Comparison of ENCODE assay signal across 8 mouse cellular contexts in genomic region chr9:78108796-78109239, GRCm38 (mm10). TPM values are rescaled to one million over a fixed set of nuclear protein-coding genes. Genes with fewer than 3 reads are reported as not detected.
DNase-seq lines count a peak whose midpoint lies in the region; ATAC-seq and TF ChIP-seq lines count a peak whose summit lies in the region.

TSS of gene Fbxo9 (minus strand) at chr9:78109065.
TSS of gene Ick (plus strand) at chr9:78109192.

- H3K36me3 ChIP-seq in kidney, embryonic 14.5 days (ENCODE audit: control insufficient read depth, insufficient read depth, low read length): no peaks in the 10 kb centered on the region
- peaks cover 12% of the 10 kb centered on the region for H3K36me3 ChIP-seq in limb, embryonic 15.5 days

- H3K4me2 ChIP-seq in kidney, embryonic 14.5 days (replicated peaks; ENCODE audit: low read depth, low read length): peak within 1 kb of the TSS; percentile 57
- peak within 1 kb of the TSS; percentile 76 for H3K4me2 ChIP-seq in limb, embryonic 15.5 days

- peak within 1 kb of the TSS; percentile 72 for H3K27ac ChIP-seq in bone marrow macrophage, adult 2 months (ENCODE audit: insufficient read depth, low read depth, low read length)
- H3K27ac ChIP-seq in embryonic fibroblast, embryonic 13.5 days (ENCODE audit: insufficient read depth, low read length): peak within 1 kb of the TSS; percentile 94
- H3K27ac ChIP-seq in kidney, embryonic 14.5 days (ENCODE audit: low read depth, low read length): peak within 1 kb of the TSS; percentile 79
- peak within 1 kb of the TSS; percentile 98 for H3K27ac ChIP-seq in limb, embryonic 15.5 days

- peaks cover 40% of the 10 kb centered on the region for H3K4me1 ChIP-seq in bone marrow macrophage, adult 2 months (ENCODE audit: control insufficient read depth, insufficient read depth, low read length)
- H3K4me1 ChIP-seq in embryonic fibroblast, embryonic 13.5 days (ENCODE audit: control insufficient read depth, insufficient read depth, low read length): no peaks in the 10 kb centered on the region
- peaks cover 3% of the 10 kb centered on the region; the same call in 1 of the 2 replicates for H3K4me1 ChIP-seq in kidney, embryonic 14.5 days (ENCODE audit: control insufficient read depth, insufficient read depth, low read length)
- peaks cover 16% of the 10 kb centered on the region for H3K4me1 ChIP-seq in limb, embryonic 15.5 days

- H3K4me3 ChIP-seq in bone marrow macrophage, adult 2 months (ENCODE audit: insufficient read depth, low read length): peak within 1 kb of the TSS; percentile 64
- H3K4me3 ChIP-seq in embryonic fibroblast, embryonic 13.5 days (ENCODE audit: insufficient read depth, low read length): peak within 1 kb of the TSS; percentile 72
- peak within 1 kb of the TSS; percentile 85 for H3K4me3 ChIP-seq in kidney, embryonic 14.5 days (ENCODE audit: low read length)
- H3K4me3 ChIP-seq in limb, embryonic 15.5 days: peak within 1 kb of the TSS; percentile 95

- TF ChIP-seq CTCF in bone marrow macrophage, adult 2 months (IDR thresholded peaks at IDR 0.05; ENCODE audit: low read depth, low read length): no peak
- no peak for TF ChIP-seq CTCF in embryonic fibroblast, embryonic 13.5 days (IDR thresholded peaks at IDR 0.05; ENCODE audit: borderline replicate concordance, insufficient read depth, low read length)

- no peaks in the 10 kb centered on the region for H3K27me3 ChIP-seq in kidney, embryonic 14.5 days (ENCODE audit: control insufficient read depth, insufficient read depth, low read length)
- no peaks in the 10 kb centered on the region for H3K27me3 ChIP-seq in limb, embryonic 15.5 days

- ATAC-seq in kidney, embryonic 14.5 days (ENCODE audit: low FRiP score, low TSS enrichment): peak; percentile 91
- peak; percentile 94 for ATAC-seq in limb, embryonic 15.5 days (ENCODE audit: insufficient number of reproducible peaks, low FRiP score, low TSS enrichment, low read depth)

- peak within 1 kb of the TSS; percentile 91 for H3K9ac ChIP-seq in kidney, embryonic 14.5 days (ENCODE audit: low read depth, low read length)
- peak within 1 kb of the TSS; percentile 93 for H3K9ac ChIP-seq in limb, embryonic 15.5 days

- no peaks in the 10 kb centered on the region for H3K9me3 ChIP-seq in kidney, embryonic 14.5 days (ENCODE audit: control insufficient read depth, low read length)
- H3K9me3 ChIP-seq in limb, embryonic 15.5 days: no peaks in the 10 kb centered on the region

- under 1% methylated on average over 20 of the region's 20 CpGs for WGBS in kidney, embryonic 14.5 days
- WGBS in limb, embryonic 15.5 days: under 1% methylated on average over 20 of the region's 20 CpGs

- DNase-seq in A20 (ENCODE audit: low read depth, low spot score): peak; percentile 95
- DNase-seq in heart, adult 9 months (ENCODE audit: low spot score in 2 of 2): peak; percentile 91 to 93
- DNase-seq in monocyte, adult 2 months (ENCODE audit: low read depth in 1 of 2, low spot score in 2 of 2): peak; percentile 72 to 77
- DNase-seq in spleen, postnatal 4 days (ENCODE audit: low spot score in 2 of 2): peak; percentile 84 to 89

- no peak for TF ChIP-seq POLR2A in bone marrow macrophage, adult 2 months (IDR thresholded peaks at IDR 0.05; ENCODE audit: borderline replicate concordance, low read depth, low read length)
- TF ChIP-seq POLR2A in embryonic fibroblast, embryonic 13.5 days (IDR thresholded peaks at IDR 0.05; ENCODE audit: low read depth, low read length): no peak; the same call in none of the 2 replicates

RNA-seq across cellular contexts. Expression of gene Fbxo9, which starts in this region (rescaled TPM):
- polyA plus RNA-seq in bone marrow macrophage, adult 2 months (2012; ENCODE audit: insufficient read depth, insufficient read length, missing spikeins): 22.9 and 36.0 TPM in 2 replicates
- 22.2 and 23.0 TPM in 2 replicates for polyA plus RNA-seq in embryonic fibroblast, embryonic 13.5 days (2011; ENCODE audit: insufficient read length, low read depth, missing spikeins)
- polyA plus RNA-seq in kidney, embryonic 14.5 days (2014; fragmentation: Nextera tagmentation; extraction: Ambion mirVana): 34.6 and 43.9 TPM in 2 replicates
- polyA plus RNA-seq in limb, embryonic 15.5 days (2015; fragmentation: Nextera tagmentation; extraction: Ambion mirVana): 37.6 and 41.2 TPM in 2 replicates

RNA-seq across cellular contexts. Expression of gene Ick, which starts in this region (rescaled TPM):
- 7.1 and 11.5 TPM in 2 replicates for polyA plus RNA-seq in bone marrow macrophage, adult 2 months (2012; ENCODE audit: insufficient read depth, insufficient read length, missing spikeins)
- polyA plus RNA-seq in embryonic fibroblast, embryonic 13.5 days (2011; ENCODE audit: insufficient read length, low read depth, missing spikeins): 23.6 and 34.0 TPM in 2 replicates
- 19.6 and 29.3 TPM in 2 replicates for polyA plus RNA-seq in kidney, embryonic 14.5 days (2014; fragmentation: Nextera tagmentation; extraction: Ambion mirVana)
- polyA plus RNA-seq in limb, embryonic 15.5 days (2015; fragmentation: Nextera tagmentation; extraction: Ambion mirVana): 23.5 and 24.0 TPM in 2 replicates

Comparison
In these comparisons a context has a peak if more than half of its experiments do, and no peak if none do; other contexts are left out.
1. Peak in every context shown above with its lines: DNase-seq, ATAC-seq, H3K4me3 ChIP-seq and H3K27ac ChIP-seq.